Mouse (Mus musculus): ENCODE results near the gene Atp2b2.

Gene Atp2b2

DNA sequence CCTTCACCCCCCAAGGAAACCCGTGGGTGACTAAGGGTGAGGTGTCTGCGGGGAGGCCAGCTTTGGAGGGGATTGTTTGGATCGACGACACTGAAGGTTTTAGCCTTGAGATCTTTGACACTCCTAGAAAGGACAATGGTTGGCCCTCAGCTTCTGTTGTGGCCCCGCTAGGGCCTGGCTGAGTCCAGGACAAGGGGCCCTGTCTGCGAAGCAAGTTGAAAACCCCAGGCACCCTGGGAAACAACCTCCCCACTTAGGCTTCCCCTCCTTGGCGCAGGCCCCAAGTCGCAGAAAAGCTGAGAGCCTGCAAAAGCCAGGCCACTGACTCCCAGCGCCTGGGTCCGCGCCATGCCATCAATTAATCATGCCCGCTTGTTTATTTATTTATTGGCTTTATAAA is at the start of gene Atp2b2:
Gene Atp2b2, minus strand, starts transcription at position 282 of the 400 bp plus-strand sequence.
- DNase-seq (ENCODE audit: low spot score in 2 of 2), result no peak

DNA sequence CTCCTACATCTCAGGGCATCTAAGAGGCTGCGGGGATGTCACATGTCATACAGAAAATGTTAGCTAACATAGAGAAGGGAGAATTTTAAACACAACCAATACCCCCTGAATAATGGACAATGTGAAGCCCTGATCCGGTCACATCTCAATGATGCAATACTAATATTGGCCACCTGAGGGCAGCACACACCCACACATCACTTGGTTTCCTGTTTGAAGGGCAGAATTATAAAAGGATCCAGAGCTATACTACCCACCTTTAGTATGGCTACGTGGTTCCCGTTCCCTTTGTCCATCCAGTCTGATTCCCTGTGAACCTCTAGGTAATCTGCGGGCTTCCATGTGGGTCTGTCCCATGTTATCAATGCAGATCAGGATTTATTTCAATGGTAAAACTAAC is 47.2 kb upstream of the Atp2b2 start:
- no peak for DNase-seq (ENCODE audit: low spot score in 2 of 2)

DNA sequence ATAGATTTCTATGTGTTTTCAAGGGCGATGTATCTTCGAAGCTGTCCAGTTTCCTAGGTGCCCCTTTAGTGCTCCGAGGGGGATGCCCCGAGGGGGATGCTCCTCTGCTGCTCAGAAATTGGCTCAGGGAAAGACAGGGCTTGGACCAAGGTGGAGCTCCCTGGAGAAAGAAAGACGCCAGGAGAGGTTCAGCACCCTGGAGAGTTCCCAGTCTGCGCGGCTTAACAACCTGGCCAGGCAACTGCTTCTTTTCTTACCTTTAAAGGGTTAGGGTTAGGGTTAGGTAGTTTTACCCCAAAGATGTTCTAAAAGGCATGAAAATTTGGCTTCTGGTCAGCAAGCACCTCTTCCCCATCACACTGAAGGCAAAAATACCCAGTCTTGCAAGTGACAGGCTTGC is 44.7 kb upstream of the Atp2b2 start:
- DNase-seq (ENCODE audit: low spot score in 2 of 2), result no peak

DNA sequence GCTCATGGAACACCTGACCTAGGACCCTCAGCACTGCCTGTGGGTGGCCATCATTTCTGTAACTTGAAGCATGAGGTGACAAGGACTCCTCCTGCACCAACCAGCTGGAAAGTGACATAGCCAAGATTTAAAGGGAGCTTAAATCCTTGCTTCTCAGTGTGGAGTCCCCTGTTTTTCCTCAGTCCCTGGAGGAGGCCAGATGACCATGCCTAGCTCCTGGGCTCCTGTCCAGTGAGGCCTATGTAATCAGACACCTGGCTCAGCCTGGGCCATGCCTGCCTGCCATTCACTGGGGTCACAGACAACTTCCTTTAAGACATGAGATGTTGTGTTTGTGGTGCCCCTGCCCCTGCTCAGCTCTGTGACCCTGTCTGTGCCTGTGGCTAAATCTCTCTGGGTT is 36.1 kb upstream of the Atp2b2 start:
- DNase-seq (ENCODE audit: low spot score in 2 of 2), result no peak

DNA sequence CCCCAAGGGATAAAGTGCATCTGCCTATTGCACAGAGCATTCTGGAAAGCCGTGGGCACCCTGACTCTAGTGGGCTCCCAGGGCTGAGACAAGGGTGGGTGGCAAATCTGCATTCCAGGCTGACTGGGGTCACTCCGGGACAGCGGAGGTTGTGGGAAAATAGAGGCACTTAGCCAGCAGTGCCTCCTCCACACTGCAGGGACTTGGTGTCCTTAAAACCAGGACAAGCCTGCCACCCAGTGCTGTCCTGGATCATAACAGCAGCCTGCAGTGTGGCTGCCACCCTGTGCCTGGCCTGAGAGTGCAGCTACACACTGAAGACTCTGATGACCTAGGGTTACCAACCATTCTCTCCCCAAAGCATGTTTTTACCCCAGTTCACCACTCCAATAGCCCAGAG is 34.1 kb upstream of the Atp2b2 start:
- DNase-seq (ENCODE audit: low spot score in 2 of 2), result no peak

DNA sequence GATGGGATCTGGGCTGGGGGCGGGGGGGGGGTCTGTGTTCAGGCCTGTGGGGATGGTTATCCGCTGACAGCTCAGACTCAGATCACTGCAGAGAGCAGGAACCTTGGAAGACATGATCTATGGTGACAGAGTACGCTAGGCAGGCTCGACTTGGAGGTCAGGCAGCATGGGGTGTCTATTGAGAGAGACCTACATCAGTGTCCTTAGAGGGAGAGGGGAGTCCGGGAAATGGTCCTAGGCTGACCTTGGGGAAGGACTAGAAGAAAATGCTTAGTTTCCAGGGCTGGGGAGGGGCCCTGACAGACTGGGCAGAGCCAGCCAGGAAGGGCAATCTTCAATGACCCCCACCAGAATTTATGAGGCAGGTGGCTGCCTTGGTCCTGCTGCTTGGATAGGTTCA is 33.6 kb upstream of the Atp2b2 start:
- no peak for DNase-seq (ENCODE audit: low spot score in 2 of 2)

DNA sequence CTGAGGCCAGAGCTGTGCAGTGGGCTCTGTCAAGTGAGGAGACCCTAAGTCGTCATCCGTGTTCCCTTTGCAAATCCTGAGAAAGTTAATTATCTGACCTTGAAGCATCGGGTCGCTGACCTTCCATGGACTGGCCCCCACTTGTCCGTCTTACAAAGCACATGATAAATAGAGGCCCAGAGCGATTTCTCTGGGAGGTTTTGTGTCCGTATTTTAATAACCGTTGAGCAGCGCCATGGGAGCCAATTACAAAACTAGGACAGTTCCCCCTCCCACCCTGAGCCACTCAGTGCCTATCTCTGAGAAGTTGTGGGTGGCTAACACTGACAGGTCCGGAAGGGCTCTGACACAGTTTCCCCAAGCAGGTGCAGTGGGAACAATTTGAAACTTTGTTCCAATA is 32.5 kb upstream of the Atp2b2 start:
- no peak for DNase-seq (ENCODE audit: low spot score in 2 of 2)

DNA sequence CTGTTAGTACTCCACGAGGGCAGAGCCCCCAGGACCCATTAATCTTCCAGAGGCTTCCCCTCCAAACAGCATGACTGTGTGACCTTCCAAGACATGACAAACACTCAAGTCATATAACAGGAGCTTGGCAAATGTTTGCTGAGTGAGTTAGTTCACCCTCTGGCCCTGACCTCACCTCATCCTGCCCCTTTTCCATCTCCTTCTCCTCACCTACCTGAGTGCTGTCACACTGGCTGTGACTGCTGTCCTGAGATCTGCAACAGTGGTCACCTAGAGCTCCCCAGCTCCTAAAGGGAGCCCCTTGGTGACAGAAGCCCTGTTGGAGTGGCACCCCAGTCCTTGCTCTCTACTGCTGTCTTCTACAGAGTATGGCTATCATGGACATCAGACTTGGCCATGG is 31.8 kb upstream of the Atp2b2 start:
- no peak for DNase-seq (ENCODE audit: low spot score in 2 of 2)

DNA sequence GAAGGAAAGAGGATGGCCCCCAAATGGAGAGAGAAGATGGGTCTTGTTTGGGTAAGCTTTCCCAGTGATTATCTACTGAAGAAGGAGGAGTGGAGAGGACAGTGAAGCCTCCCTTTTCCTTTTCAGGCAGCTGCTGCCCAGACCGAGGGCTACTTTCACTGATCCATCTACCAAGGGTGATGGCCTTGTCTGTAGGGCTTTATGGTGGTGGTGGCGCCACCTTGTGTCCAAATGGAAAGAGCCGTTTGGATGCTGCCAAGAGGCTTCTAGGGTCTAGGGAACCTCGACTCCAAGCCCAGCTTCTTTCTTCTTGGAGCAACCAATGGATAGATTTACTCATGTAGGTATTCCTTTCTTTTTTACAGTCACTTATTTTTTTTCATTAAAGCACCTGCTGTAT is 29.2 kb upstream of the Atp2b2 start:
- no peak for DNase-seq (ENCODE audit: low spot score in 2 of 2)

DNA sequence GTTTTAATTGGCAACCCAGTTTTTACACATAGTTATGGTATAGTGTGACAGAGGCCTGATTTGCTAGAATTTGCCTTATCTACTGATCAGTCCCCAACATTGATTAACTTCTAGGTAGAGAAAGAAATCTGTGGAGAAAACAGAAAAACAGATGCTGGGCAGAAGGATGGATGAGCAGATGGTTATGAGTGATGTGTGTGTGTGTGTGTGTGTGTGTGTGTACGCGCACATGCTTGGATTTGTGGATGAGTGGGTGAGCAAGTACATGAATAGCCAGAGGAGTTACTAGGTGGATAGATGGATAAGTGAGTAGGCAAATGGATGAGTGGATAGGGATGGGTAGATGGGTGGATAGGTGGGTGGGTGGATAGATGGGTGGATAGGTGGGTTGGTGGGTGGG is 20.7 kb upstream of the Atp2b2 start:
- DNase-seq (ENCODE audit: low spot score in 2 of 2), result no peak

DNA sequence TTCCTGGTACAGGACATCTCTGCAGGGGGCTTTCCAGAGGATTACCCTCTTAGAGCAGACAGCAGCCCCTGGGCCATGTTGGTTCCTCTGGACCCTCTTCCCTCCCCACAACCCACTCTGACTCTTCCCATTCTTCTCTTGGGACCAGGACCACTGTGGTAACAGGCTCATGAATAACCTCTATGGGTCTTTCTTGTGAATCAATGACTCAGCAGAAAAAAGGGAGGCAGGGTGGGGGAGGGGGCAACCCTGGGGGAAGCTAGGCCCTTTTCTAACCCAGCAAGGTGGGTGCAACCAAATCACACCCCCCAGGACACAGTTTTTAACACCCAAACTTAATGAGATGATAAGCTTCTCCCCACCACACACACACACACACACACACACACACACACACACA is 20.3 kb upstream of the Atp2b2 start:
- no peak for DNase-seq (ENCODE audit: low spot score in 2 of 2)

DNA sequence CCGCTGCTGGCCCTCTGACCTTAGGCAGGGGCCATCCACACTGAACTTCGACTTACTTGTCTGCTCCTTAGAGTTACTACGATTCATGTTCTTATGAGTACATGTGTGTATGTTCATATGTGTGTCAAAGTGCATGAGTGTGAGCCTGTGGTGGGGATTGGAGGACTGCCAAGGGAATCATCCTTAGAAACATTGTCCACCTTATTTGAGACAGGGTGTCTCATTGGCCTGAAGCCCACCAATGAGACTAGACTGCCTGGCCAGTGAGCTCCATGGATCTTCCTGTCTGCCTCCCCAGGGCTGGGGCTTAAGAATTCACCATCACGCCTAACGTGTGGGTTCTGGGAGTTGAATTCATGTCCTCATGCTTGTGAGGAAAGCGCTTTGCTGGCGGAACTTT is 16.8 kb upstream of the Atp2b2 start:
- DNase-seq (ENCODE audit: low spot score in 2 of 2), result no peak

DNA sequence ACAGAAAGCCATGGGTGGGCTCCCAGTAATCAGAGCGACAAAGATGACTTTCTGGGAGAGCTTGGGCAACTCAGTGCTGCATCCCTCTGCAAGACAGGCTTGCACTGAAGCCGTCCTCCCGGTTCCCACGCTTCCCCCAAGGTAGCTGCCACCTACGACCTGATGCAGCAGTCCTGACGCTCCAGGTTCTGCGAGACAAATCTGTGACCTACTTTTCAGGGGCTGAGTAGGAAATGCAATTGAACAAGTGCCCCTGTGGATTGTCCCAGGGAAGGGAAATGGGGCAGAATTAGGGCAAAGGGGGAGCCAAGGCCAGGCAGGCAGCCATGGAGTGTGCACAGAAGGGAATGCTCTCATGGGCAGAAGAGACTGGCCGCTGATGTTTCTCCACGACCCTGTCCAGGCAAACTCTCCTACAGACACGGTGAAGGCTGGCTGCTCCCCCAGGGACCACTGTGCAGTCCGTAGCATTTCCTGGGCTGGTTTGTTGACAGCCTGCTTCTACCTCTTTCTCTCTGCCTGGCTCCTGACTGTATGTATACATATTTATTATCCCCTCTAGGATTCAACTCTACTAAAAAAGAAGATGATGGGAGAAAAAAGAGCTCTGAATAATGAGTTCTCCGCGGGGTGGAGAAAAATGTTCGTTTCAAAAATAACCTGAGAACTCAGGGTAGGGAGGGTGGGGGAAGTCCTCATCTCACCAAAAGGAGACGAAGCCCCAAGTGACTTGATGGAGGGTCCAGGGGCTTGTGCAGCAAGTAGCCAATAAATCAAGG is 15.8 kb upstream of the Atp2b2 start:
- no peak for DNase-seq (ENCODE audit: low spot score in 2 of 2)

DNA sequence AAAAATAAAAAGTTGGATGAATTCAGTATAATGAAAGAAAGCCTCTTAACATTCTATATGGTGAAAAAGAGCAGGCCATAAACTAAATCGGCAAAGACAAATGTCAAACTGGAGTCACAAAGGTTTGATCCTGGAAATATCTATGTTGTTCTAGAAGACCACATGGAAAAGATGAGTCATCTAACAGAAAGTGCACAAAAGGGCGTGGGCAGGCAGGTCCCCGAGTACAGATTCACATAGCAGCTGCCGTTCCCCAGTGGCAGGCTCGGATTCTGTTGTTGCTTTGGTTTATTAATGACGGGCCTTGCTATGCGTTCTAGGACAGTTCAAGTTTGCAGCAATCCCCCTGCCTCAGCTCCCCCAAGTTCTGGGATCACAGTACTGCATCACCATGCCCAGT is 12.9 kb upstream of the Atp2b2 start:
- no peak for DNase-seq (ENCODE audit: low spot score in 2 of 2)

DNA sequence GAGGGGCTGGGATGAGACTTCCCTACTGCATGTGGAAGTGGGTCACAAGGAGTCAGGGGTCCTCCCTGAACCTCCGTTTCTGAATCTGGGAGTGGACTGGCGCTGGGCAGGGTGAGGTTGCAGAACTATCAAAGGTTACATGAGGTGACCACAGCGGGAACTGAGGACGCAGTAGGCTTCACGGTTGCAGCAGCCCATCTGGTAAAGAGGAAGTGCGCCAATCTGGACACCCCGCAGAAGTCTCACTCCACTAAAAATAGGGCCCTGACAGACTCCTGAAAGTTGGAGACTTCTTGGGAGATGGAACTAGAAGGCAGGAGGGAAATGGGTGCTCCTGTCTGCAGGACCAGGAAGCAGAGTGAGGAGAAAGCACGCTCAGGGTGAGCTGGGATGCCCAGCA is 2.5 kb upstream of the Atp2b2 start:
- DNase-seq (ENCODE audit: low spot score in 2 of 2), result no peak

DNA sequence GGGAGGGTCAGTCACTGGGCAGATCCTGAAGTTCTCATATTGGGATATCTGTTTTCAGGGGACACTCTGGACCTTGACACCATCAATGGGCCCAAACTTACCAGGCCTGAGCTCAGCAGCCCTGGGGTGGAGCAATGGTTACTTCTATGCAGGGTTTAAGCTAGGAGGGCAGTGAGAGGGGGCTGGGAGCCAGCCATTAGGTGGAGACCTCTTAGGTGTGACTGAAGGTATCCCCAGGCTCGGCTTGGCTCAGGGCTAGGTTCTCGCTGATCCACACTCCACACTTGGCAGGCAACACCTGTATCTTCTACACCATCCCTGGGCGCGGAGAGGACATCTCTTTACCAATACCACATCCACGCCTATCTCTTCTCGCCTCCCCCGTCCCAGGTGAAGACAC is 423 bp upstream of the Atp2b2 start:
- no peak for DNase-seq (ENCODE audit: low spot score in 2 of 2)

DNA sequence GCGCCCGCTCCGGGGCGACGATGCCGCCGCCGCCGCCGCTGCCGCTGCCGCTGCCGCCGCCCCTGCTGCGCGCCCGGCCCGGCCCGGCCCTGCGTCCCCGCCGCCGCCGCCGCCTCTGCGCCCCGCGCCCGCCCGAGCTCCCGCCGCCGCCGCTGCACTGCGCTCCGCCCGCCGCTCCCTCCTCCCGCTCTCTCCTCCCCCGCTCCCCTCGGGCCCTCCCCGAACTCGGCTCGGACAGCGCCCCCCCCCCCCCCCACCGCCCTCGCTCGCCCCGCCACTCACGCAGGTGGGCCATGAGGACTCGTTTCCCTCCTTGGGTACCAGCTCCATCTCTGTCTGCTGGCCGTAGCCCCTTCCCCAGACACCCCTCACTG is 515 bp downstream of the Atp2b2 start:
- no peak for DNase-seq (ENCODE audit: low spot score in 2 of 2)

DNA sequence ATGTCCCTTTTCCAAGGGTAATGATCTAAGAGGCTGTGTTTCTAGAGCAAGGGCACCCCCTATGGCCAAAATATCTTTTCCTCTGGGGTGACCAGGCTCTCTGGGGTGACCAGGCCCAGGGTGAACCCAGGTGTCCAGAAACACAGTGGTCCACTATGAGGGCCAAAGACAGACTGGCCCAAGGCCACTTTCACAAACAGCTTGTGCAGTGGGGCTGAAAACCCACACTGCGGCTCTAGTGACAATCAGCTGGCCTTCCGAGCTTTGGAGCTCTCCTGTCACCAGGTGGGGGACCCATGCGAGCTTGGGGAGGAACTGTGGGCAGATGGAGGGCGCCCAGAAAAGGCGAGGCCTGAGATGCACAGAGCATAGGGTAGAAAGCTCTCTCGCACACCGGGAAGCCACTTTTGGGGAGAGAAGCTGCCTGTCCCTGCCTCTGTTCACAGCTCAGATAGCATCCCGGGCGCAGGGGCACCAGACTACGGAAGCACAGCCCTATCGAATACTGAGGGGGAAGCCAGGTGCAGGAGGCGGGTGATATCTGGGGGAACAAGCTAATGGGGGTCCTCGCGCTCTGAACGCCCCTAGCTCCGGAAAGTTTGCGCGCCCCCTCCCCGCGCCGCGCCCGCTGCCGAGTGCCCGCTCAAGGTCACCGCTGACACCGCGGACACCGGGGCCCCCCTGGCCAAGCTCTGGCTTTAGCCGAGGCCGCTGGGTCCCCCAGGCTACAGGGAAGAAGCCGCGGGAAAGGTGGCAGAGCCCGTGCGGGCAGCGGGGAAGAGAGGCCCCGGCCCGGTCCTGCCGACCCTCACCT is 1.1 kb downstream of the Atp2b2 start:
- no peak for DNase-seq (ENCODE audit: low spot score in 2 of 2)

DNA sequence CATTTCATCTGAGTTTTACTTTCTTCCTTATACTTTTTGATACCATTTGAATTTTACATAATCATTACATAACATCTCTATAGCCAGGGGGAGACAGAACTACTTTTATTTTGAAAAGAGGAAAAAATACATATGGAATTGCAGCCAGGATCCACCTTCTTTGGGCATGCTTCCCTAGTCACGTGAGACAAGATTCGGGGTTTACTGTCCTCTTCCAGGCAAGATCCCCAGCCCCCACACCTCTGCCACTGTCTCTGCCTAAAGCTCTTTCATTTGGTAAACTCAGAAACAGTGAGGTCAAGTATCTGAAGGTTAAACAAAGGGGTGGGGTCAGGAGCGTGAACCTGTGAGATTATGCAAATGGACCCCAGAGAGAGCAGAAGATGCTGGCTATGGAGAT is 6.7 kb downstream of the Atp2b2 start:
- DNase-seq (ENCODE audit: low spot score in 2 of 2), result no peak

DNA sequence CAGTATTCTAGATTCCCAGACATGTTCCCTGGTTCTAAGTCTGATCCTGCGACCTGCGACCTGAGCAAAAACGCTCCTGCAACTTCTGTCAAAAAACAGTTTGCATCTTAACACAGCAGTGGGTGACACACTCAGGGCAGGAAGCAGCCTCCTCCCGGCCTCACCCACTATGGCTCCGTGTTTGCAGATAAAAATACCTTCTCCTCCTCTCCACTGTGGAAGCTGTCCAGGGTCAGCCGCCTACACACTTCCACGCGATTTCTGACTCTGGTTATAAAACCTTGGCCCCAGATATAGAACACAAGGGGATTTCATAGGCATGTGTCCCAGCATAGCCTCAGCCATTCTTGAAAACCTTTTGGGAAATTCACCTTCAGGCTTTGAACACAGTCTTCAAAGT is 9.6 kb downstream of the Atp2b2 start:
- no peak for DNase-seq (ENCODE audit: low spot score in 2 of 2)

DNA sequence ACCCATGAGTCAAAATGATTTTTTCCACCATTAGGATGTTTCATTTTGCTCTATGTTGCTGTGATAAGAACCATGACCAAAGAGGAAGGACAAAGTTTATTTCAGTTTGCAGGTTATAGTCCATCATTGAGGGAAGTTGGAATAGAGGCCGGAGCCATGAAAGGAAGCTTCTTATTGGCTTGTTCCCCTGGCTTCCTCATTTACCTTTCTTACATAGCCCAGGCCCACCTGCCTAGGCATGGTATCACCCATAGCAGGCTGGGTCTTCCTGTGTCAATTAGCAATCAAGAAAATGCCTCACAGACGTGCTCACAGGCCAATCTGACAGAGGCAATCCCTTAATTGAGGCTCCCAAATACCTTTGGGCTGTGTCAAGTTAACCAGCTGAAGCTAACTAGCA is 18.6 kb downstream of the Atp2b2 start:
- DNase-seq (ENCODE audit: low spot score in 2 of 2), result no peak

DNA sequence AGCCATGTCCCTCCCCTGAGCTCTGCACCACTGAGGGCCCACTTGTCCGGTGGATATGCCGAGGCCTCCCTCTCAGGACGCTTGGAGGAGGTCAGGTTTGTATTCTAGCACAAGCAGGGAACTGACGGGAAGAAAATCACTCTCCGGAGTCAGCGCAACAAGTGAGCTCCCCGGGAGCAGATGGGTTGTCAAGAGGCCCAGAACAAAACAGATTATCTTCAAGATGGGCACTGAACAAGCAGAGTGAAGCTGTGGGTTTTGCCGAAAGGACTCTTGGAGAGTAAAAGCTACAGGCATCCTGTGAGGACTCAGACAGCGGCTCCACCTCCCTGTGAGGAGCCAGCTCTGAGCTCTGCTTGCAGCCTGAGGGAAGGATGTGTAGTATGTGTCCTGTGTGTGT is 20.3 kb downstream of the Atp2b2 start:
- no peak for DNase-seq (ENCODE audit: low spot score in 2 of 2)

DNA sequence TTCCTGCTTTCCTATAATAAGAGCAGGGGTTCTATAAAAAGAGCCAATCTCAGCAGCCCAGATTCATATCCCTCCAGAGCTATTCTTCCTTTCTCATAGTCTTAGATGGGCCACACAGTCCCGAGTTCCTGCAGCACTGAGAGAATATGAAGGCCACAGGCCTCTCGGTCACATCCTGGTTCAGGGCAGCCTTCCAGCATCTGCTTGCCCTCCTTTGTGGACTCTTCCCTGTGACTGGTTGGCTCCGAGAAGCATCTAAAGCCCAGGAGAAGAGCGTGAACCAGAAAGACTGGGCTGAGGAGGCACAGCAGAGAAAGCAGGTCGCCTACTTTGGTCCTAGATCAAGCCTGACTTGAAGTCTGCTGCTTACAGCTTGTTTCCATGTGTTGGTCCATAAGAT is 28.6 kb downstream of the Atp2b2 start:
- DNase-seq (ENCODE audit: low spot score in 2 of 2), result no peak

DNA sequence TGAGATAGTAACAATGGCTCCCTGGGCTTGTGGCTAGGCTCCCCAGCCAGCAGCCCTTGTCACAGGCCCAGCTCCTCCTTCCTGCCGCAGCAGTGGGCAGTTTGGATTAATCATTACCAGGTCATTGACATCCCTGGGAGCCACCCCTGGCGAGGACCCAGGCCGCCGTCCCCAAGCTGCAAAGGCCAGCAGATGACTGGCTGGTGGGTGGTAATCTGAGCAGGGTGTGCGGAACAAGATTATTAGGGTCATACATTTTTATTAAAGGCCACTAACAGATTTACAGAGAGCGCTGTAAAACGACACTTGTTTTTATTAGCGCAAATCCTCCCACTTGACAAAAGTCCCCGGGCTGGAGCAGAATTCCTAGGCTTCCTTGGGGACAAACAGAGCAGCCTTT is 29.6 kb downstream of the Atp2b2 start:
- peak in 1 of 2 experiments; percentile 64 for DNase-seq (ENCODE audit: low spot score in 2 of 2)
